In the genomic region with DNA sequence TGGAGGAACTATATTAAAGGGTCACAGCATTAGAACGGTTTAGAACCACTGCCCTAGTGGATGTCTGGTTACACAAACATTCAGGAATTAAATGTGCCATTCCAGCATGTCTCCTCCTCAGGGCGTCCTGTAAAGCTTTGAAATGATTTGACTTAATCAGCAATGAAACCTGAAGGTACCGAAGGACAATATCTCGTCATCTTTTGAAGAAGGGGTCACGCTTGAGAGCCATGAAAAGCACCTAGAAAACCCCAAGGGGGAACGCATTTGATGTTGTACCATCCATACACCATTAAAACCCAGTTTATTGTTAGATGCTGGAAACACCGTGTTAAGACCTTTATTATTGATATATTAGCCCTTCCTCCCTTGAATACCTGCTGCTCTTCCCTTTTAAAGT, we compare ENCODE assay signal across 21 mouse cellular contexts.
"Had no signal": no experiment of that assay in that cellular context is flagged by ENCODE, and none has a peak within 500 bp of the region (broad histone marks: within the 10 kb centered on the region; RNA-seq: fewer than 3 reads in every experiment).

No protein-coding gene starts in this region.

- H3K4me2 ChIP-seq: lung, embryonic 14.5 days; midbrain, embryonic 12.5 days; neural tube, embryonic 13.5 days; neural tube, embryonic 15.5 days; stomach, embryonic 15.5 days had no signal

- H3K4me3 ChIP-seq: midbrain, embryonic 10.5 days; midbrain, embryonic 12.5 days; myocyte; neural tube, embryonic 13.5 days; neural tube, embryonic 15.5 days; stomach, embryonic 15.5 days had no signal

- H3K36me3 ChIP-seq: midbrain, embryonic 12.5 days; neural tube, embryonic 13.5 days; neural tube, embryonic 15.5 days; stomach, embryonic 15.5 days had no signal

- H3K9me3 ChIP-seq: midbrain, embryonic 10.5 days; midbrain, embryonic 12.5 days; neural tube, embryonic 13.5 days; neural tube, embryonic 15.5 days; stomach, embryonic 15.5 days had no signal

- H3K9ac ChIP-seq: liver, embryonic 14.5 days; lung, embryonic 14.5 days; midbrain, embryonic 12.5 days; neural tube, embryonic 13.5 days; neural tube, embryonic 15.5 days; stomach, embryonic 15.5 days had no signal

- H3K27me3 ChIP-seq: midbrain, embryonic 12.5 days; neural tube, embryonic 13.5 days; neural tube, embryonic 15.5 days; stomach, embryonic 15.5 days had no signal

- DNase-seq: lung, adult 18-20 months; lung, embryonic 14.5 days; lung, postnatal 10 days; lung, postnatal 4 days; midbrain, embryonic 14.5 days; retina, postnatal 1 day; right cerebral cortex, adult 18-20 months; right cerebral cortex, postnatal 25 days; right cerebral cortex, postnatal 4 days; thymus, adult 2 months; thymus, postnatal 14 days; thymus, postnatal 36 days had no signal

- H3K27ac ChIP-seq: liver, embryonic 14.5 days; midbrain, embryonic 10.5 days; midbrain, embryonic 12.5 days; neural tube, embryonic 13.5 days; neural tube, embryonic 15.5 days; stomach, embryonic 15.5 days; stomach, postnatal 0 days had no signal

- ATAC-seq: midbrain, embryonic 16.5 days had no signal
